Mouse (Mus musculus): ENCODE data around the gene Nin.

The Nin gene

DNA sequence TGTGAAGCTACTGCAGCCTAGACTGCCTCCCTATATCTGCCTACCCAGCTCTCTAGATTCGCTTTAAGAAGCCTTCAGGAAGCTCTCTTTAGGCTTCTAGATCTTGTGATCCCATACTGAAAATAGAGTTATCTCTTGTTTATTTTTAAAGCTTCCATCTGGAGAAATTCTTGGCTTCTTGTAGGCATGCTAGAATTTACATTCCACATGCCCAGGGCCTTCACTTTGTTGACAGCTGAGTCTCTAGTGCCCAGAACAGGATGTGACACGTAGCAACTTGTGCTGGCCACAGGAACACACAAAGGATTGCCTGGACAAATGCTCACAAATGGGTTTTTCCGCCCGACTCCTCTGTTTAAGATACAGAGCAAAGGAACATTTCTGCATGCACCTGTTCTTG lies 97.6 kb downstream of the Nin start:
- peak; percentile 20 for DNase-seq (ENCODE audit: low read depth, low spot score)

DNA sequence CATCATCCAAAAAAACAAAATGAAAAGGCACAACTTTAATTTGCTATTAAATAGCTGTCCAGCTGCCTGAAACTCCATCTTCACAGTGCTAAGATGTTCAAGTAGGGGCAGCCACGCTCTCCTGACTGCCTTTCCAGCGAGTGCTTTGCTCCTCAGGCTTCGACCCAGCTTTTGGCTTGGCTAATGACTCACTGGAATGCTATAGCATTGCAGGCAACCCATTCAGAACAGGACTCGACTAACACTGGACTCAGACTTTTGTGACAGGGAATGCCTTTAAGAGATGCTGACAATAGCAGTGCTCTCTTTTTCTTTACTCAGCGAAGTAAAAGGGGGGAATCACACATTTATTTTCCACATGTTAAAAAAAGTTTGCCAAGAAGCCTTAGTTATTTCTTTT lies 101.8 kb downstream of the Nin start:
- DNase-seq (ENCODE audit: low read depth, low spot score), result peak; percentile 52

DNA sequence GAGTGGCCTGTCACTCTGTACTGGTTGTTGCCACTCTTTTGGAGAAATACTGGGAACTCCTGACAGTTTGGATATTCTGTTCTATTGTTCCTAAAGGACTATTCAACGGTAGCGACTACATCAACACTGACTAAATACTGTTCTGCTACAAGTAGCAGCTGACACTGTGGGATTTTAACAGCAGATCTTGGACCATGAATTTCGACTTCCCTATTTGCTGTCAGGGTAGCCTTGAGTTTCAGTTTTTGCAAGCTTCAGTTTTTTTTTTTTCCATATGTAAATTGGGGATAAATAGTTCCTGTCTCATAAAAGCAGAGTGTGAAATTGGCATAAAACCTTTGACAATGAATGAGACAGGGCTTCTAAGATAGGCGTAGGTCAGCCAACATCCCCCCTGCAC lies 103.2 kb downstream of the Nin start:
- no peak for DNase-seq (ENCODE audit: low read depth, low spot score)

DNA sequence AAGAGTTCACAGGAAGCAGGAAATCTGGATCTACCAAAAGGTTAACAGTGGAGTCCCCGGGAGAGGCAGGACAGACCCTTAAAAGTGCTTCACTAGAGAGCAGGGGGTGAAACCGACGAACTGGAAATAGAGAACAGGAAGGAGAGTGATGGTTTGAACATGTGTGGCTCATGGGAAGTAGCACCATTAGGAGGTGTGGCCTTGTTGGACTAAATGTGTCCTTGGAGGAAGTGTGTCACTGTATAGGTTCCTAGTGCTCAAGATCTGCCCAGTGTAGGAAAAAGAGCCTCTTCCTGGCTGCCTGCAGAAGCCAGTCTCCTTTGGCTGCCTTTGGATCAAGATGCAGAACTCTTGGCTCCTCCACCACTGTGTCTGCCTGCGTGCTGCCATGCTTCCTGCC lies 108.4 kb downstream of the Nin start:
- no peak for DNase-seq (ENCODE audit: low read depth, low spot score)

DNA sequence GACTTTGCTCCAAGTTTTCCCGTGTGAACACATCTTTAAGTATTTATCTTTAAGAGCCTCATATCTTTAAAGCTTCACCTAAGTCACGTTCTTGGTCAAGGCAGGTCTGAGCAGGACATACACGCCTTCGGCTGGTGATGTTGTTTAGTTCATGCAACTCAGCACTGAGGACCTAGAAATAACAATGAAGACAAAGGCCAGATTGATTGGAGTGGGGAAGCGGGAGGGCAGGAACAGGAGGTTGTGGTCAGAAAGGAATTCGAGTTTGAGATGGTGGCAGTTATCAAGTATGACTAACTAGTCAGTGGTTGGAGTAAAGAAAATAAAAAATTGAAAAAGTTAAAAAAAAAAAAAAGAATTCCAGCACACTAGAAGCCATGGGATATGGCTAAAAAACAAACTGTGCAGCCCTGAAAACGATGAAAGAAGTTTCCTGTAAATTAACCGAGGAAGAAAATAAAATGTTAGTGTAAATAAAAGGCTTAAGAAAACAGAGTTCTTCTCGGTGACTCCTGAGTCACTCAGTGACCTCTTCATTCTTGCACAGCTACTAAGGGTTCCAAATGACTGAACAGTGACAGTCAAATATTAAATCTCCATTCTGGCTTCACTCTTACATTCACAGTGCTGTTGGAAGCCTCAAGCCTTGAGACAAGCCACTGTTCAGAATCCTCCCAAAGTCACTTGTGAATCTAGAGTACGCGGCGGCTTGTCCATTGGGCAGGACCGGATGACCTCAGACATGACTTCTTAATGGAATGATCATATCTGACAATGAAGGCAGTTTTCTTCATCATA lies 115.1 kb downstream of the Nin start:
- peak; percentile 97 for DNase-seq (ENCODE audit: low read depth, low spot score)

DNA sequence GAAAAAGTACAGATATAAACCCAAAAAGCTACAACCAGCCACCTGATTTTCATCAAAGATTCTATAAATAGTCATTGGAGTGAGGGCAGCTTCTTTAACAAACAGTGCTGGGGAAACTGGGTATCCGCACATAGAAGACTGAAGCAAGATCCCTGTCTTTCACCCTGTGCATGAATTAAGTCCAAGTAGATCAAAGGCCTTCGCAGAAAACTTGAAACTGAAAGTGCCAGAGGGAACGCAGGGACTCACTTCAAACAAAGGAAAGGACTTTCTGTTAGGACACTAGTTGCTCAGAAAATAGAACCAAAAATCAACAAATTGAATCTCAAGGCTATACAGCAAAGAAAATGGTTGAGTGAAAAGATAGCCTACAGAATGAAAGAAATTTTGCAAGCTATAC lies 118.1 kb downstream of the Nin start:
- no peak for DNase-seq (ENCODE audit: low read depth, low spot score)

DNA sequence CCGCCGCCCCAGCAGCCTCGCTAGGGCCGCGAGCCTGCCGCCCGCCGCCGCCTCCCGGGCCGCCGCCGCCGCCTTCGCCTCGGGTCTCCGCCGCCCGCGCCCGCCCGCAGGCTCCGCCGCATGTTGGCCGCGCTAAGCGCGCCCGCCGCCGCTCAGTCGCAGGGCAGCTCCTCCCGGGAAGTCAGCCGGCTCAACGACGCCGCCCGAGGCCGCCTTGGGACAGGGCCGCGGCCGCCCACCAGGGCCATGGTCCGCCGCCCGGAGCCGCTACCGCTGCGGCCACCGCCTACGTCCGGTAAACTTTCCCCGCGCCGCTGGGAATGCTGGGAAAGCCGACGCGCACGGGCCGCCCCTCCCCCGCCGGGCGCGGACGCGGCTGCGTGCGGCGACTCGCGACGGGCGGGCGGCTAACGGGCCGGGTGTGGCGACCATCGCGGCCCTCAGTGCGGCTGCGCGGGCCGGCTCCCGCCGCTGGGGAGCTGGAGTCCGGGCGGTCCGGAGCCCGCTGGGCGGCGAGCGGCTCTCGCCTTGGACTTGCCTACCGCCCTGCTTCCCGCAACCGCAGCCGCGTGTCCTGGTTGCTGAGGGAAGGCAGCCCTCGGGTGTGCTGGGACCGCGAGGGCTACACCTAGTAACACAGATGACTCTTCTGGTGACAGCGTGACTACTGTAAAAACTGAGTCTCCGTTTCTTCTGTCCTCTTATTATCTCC lies 126.6 kb downstream of the Nin start, which contains the start of gene Sav1:
Gene Sav1, minus strand, starts transcription at position 217 of the 712 bp plus-strand sequence.
- peak; percentile 69 for DNase-seq (ENCODE audit: low read depth, low spot score)

DNA sequence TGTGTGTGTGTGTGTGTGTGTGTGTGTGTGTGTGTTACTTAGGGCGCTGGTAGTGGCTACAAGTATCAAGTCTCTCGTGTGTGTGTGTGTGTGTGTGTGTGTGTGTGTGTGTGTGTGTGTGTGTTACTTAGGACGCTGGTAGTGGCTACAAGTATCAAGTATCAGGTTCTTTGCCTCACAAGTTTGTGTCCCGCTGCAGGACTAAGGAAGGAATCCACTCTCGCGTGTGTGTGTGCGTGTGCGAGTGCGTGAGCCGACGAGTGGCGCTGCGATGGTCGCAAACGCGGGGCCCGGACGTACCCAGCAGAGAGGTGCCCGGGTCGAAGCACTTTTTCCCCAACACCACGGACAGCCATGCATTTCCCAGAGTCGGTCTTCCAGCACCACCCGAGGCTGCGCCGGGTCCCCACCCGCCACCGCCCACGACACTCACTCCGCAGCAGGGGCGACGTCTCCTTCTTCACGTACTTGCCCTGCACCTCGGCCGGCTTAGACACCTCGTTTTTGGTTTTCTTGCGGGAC lies 127.2 kb downstream of the Nin start:
- DNase-seq (ENCODE audit: low read depth, low spot score), result peak; percentile 52

DNA sequence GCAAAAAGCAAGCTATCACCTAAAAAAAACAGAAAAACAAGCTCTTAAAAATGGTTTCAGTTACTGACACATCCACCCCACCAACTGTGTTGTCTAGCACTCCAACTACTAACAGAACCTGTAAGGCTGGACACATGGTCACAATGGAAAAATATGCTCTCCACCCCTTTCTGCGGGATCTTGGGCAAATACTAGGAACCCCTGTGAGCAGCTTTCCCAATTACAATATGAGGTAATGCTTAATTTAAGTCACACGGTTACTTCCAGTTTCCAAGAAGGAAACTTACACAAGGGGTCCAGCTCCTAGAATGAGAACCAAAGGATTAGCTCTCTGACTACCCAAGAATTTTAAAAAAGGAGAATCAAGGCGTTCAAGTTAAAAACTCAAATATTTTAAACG lies 128.0 kb downstream of the Nin start:
- peak; percentile 52 for DNase-seq (ENCODE audit: low read depth, low spot score)

DNA sequence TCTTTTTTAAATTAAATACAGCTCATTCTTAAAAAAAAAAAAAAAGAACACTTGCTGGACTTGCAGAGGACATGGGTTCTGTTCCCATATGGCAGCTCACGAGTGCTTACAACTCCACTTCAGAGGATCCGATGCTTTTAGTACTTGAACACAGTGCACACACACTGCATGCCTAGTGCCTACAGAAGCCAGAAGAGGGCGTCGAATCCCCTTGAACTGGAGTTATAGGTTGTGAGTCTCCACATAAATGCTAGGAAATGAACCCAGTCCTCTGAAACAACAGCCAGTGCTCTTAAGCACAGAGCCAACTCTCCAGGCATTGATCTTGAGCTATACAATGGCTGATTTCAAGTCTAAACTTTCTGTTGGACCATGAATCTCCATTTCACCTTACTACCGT lies 130.6 kb downstream of the Nin start:
- DNase-seq (ENCODE audit: low read depth, low spot score), result peak; percentile 46

DNA sequence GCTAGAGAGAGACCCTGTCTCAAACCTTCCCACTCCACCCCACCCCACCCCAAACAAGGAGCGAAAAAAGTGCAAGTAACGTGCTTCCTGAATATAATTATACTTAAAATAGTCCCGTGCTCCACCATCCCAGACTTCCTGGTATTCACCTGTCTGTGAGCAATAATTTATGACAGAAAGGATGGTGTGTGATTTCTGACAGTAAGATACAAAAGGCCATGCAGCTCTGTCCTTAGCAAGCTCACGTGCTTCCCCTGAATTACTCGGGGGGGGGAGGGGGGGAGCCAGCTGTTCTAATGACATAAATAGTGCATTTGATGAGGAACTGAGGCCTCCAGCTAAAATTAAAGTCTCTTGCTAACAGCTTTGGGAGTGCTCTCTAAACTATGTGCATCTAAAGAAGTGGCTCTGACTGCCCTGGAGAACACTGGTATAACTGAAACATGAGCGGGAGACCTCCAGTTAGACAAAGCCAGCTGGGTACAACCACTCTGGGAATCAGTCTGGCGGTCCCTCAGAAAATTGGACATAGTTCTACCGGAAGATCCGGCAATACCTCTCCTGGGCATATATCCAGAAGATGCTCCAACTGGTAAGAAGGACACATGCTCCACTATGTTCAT lies 136.0 kb downstream of the Nin start:
- DNase-seq (ENCODE audit: low read depth, low spot score), result no peak

DNA sequence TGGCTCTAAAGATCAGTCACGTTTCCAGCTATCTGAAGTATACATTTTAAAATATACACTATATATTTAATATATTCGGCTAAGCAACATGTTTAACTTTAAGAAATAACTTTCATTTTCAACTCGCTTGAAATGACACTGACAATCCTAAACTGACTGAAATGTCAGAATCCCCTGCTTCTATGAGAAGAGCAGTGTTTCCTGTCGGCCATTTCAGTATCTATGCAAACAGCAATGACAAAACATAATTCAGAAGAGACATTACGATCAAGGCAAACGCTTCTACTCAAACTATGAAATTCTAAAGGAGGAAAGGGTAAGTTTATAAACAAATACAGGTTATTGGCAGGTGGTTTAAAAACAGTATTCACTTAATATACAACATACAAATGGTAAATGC lies 136.8 kb downstream of the Nin start:
- no peak for DNase-seq (ENCODE audit: low read depth, low spot score)

DNA sequence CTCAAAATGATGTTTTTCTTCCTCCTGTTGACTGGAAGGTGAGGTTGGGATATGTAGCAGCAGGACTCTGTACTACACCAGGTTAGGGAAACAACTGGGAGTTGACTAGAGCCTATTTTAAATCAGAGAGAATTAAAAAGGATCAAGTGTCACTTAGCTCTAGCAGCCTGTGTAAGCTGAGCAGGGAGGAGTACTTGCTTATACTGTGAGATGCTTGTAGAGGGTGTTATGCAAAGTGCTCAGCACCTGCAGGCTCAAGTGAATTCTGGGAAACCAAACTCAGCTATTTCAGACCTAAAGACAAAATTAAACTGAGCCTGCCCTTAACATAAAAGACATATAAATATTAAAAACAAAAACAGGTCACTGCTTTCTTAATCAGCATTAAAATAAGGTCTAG lies 139.9 kb downstream of the Nin start:
- no peak for DNase-seq (ENCODE audit: low read depth, low spot score)

DNA sequence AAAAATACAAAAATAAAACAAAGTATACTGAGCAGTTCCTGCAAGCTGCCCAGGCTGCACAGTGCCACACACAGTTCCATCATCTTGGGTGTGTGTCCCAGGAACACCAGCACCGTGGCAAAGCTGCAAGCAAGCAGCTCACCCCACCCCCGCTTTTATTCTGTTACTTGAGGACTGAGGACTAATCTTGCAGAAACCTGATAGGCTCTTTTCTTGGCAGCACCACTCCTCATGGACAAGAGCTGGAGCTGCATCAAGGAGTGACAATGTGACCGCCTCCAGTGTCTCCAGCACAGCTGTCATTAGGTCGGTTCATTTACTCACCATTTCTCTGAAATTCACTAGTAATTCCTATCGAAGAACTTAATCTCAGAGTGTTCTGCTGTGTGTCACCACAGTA lies 145.4 kb downstream of the Nin start:
- DNase-seq (ENCODE audit: low read depth, low spot score), result no peak

DNA sequence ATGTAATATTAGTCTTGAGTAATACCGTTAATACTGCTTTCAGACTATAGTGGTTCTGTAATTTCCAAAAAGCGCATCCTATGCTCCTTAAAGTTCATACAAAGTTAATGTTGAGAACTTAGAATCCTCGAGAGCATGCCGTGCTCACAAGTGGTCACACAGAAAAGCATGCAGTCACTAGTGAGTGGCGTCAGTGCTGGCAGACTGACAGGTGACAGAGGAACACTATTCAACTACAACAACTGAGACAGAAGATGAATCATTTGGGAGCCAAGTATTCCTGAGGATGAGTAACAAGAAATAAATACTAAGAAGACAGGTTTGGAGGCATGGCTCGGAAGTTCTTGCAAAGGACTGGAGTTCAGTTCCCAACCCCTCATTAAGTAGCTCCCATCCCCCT lies 146.4 kb downstream of the Nin start:
- peak; percentile 19 for DNase-seq (ENCODE audit: low read depth, low spot score)

DNA sequence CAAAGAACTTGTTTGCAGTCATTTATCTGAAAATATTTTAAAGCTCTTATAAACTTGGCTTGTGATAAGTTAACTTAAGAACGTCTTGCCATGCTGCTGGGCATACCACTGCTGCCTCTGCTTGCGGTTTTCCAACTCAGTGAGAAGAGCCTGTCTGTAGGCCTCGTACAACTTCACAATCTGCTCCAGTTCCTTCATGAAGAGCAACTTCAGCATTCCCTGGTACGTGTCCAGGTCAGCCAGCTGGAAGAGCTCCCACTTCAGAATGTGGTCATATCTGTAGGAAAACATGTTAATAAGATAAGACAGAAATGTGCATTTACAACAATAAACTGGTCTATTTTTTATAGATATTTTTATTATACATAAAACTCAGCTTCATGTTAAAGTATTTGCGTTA lies 147.4 kb downstream of the Nin start:
- DNase-seq (ENCODE audit: low read depth, low spot score), result no peak

DNA sequence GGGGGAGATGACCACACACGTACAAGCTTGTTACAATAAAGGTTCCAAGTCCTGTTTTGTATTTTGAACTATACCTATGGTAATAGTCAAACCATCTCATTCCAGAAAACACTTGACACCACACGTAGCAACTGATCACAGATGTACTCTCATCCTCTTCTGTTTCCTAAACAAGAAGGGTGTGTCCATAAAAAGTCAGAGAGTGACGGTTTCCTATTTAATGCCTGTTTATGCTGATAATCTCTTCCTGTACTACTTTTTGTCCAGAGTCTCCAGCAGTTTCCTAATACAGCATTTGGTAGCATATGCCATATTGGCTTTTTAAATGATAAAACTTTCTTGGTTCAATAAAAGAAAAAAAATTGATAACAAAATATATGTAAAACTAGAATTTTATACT lies 147.9 kb downstream of the Nin start:
- no peak for DNase-seq (ENCODE audit: low read depth, low spot score)

DNA sequence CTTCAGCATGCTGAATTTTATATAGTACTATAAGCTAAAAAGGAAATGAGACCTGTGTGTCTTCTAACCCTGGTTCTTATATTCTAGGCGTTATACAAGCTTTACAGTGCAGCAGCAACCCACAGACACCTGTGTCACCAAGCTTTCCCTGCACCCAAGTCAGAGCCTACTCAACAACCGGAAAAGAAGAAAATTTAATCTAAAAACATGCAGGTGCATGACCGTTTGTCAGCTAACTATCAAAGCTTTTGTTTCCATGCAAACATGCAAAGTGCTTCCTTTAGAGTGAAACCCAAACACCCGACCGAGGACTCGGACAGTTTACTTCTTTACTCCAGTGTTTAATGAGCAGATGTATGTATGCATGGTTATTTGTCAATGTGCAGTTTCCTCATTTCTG lies 150.4 kb downstream of the Nin start:
- DNase-seq (ENCODE audit: low read depth, low spot score), result no peak

DNA sequence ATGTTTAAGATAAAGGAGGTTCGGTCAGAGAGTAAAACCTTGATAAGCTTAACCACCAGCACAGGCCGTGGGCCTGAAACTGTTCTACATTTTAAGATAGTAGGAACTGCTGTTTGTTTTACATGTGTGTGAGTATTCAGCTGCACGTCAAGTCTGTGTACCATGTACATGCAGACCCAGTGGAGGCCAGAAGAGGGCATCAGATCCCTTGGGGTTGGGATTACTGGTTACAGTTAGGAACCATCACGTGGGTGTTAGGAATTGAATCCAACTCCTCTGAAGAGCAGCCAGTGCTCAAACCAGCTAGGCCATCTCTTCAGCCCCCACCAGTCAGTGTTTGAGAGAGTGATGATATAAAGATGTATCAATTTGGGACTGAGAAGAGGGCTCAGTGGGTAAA lies 151.0 kb downstream of the Nin start:
- peak; percentile 73 for DNase-seq (ENCODE audit: low read depth, low spot score)
